Mouse (Mus musculus): ENCODE data around the gene Cds2. TPM values are rescaled to one million over a fixed set of nuclear protein-coding genes. Genes with fewer than 3 reads are reported as not detected.
"Not testable (repeated sequence)": the region's sequence is repeated elsewhere in the genome, so short reads cannot be mapped to it uniquely, and the experiment has no call there.

The Cds2 gene
- total RNA-seq, 2 experiments from 2014 or later, result 15.6 to 26.8 TPM

DNA sequence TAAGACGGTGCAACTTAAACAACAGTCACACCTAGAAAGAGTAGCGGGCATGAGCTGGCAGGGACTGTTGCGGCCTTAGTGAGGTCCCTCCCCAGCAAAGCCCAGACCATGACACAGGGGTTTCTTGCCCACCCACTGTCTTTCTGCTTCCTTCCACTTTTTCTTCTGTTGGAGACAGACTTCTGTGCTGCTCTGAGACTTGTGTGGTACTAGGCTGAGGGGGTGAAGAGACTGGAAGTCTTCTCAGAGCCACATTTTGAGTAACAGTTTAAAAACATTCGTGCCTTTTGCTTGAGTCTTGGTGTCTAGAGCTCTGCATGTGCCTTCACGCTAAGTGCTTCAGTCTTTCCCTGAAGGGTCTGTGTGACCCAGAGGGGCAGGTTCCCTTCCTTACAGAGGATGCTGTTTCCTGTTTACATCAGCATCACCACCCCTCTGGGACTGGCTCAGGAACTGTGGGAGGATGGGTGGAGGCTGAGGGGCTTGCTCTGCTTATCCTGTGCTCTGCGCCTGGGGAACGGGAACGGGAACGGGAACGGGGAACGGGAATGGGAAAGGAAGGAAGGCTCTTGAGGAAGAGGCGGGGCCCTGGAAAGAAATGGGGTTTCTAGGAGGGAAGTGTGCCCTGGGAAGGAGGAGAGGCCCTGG is 21.7 kb downstream of the Cds2 start:
- ATAC-seq (replicated peaks; ENCODE audit: low FRiP score, low TSS enrichment, poor library complexity, severe bottlenecking), result no peak

DNA sequence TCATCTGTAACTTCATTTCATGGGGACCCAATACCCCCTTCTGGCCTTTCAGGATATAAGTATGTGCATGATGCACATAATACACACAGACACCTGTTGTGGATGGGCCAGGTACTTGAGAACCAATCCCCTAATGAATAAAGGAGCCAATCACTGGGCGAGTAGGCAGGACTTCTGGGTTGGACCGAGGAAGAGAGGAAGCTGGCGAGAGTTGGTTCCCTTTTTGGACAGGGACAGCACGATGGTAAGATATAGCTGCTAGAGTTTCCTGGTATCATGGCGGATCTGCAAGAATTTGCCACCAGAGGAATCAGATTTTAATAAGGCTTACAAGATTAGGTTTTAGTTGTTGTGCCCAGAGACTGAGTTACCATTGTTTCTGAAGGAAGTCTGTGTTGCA is 22.8 kb downstream of the Cds2 start:
- not testable (repeated sequence) for ATAC-seq (replicated peaks; ENCODE audit: low FRiP score, low TSS enrichment, poor library complexity, severe bottlenecking)

GRCm38 (mm10) chr2:132286376-132287076 is 23.6 kb downstream of the Cds2 start:
- ATAC-seq (replicated peaks; ENCODE audit: low FRiP score, low TSS enrichment, poor library complexity, severe bottlenecking), result no peak

- ATAC-seq (replicated peaks; ENCODE audit: low FRiP score, low TSS enrichment, poor library complexity, severe bottlenecking), result not testable (repeated sequence)
These were observed 26.3 kb downstream of the Cds2 start for GRCm38 (mm10) chr2:132289213-132289612.

GRCm38 (mm10) chr2:132290808-132291207 is 27.9 kb downstream of the Cds2 start:
- no peak for ATAC-seq (replicated peaks; ENCODE audit: low FRiP score, low TSS enrichment, poor library complexity, severe bottlenecking)

GRCm38 (mm10) chr2:132291265-132291664 is 28.3 kb downstream of the Cds2 start:
- ATAC-seq (replicated peaks; ENCODE audit: low FRiP score, low TSS enrichment, poor library complexity, severe bottlenecking), result no peak

DNA sequence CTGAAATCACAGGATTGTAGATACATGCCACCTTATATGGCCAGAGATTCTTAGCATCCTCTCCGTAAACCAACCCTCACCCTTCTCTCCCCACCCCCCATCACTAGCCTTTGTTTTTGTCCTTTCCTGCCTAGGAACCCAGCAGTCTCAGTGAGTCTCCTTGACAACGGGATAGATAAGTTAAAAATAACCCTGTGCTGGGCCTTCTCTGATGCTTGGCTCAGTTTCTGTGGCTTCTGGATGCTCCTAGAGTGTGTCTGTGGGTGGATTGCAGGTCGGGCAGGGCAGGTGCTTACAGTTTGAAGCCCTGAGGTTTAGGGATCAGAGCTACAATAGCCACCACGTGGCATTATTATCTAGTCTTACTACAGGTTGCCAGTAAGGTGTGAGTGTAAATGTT is 29.1 kb downstream of the Cds2 start:
- ATAC-seq (replicated peaks; ENCODE audit: low FRiP score, low TSS enrichment, poor library complexity, severe bottlenecking), result peak; percentile 27; the same call in 1 of the 2 replicates

DNA sequence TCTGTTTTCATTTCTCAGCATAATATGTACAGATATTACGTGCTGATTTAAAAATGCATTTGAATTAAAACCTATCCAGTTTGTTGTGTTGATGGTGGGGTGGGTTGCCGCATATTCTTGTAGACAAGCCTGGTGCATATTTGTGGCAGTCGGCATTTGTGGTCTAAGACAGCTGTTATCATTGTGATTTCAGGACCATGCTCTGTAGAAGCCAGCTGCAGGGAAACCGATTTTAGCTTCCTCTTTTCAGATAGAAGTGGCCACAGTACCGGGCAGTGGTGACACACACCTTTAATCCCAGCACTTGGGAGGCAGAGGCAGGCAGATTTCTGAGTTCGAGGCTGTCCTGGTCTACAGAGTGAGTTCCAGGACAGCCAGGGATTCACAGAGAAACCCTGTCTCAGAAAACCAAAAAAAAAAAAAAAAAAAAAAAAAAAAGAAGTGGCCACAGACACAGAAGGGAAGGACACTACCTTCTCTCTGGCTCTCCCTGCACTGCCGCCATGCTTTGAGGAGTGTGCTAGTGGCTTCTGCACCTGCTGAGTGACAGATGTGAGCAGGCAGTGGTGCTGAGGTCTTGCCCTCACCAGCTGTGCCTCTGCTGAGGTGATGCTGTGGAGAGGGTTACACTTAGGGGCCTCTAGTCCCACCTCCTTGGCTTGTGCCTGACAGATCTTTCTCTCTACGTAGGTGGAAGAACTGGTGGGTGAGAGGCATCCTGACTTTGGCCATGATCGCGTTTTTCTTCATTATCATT is 30.9 kb downstream of the Cds2 start:
- ATAC-seq (replicated peaks; ENCODE audit: low FRiP score, low TSS enrichment, poor library complexity, severe bottlenecking), result no peak

GRCm38 (mm10) chr2:132298250-132298649 is 35.3 kb downstream of the Cds2 start:
- no peak for ATAC-seq (replicated peaks; ENCODE audit: low FRiP score, low TSS enrichment, poor library complexity, severe bottlenecking)

DNA sequence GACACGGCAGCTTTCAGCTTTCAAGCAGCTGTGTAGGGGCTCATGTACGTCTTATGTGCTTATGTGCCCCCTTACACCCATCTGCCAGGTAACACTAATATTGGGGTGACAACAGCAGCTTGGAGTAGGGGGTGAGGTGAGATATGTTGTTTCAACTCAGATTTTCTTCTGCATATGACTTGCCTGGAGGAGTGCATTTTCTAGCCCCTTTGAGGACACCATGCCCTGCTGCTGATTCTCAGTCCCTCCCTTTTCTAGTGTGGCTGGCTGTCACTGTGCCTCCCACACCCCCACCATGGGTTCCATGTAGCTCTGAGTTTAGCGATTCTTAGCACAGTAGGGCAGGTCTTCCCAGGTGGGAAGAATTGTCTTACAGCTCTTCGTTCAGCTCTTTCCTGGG is 38.5 kb downstream of the Cds2 start:
- ATAC-seq (replicated peaks; ENCODE audit: low FRiP score, low TSS enrichment, poor library complexity, severe bottlenecking), result no peak

DNA sequence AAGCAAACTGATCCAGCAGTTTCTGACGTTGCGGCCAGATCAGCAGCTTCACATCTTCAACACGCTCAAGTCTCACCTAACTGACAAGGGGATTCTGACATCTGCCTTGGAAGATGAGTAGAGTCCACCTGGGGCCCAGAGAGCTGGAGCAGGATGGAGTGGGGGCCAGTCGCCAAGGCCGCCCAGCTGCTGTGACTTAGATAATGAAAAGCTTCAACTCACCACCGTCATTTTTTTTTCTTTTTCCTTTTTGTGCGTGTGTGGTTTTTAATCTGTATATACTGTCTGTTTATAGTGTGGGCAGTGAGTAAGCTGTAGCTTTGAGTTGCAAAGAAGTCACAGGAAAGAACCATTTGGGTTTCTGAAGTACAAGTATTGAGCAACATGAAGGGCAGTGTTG is 42.2 kb downstream of the Cds2 start:
- peak; percentile 87 for ATAC-seq (replicated peaks; ENCODE audit: low FRiP score, low TSS enrichment, poor library complexity, severe bottlenecking)

GRCm38 (mm10) chr2:132305988-132306387 is 43.0 kb downstream of the Cds2 start:
- peak; percentile 56 for ATAC-seq (replicated peaks; ENCODE audit: low FRiP score, low TSS enrichment, poor library complexity, severe bottlenecking)

- no peak for ATAC-seq (replicated peaks; ENCODE audit: low FRiP score, low TSS enrichment, poor library complexity, severe bottlenecking)
These were observed 44.4 kb downstream of the Cds2 start for GRCm38 (mm10) chr2:132307213-132307843.

GRCm38 (mm10) chr2:132308829-132309228 is 45.9 kb downstream of the Cds2 start:
- ATAC-seq (replicated peaks; ENCODE audit: low FRiP score, low TSS enrichment, poor library complexity, severe bottlenecking), result no peak

- ATAC-seq (replicated peaks; ENCODE audit: low FRiP score, low TSS enrichment, poor library complexity, severe bottlenecking), result no peak
These were observed 46.5 kb downstream of the Cds2 start for GRCm38 (mm10) chr2:132309398-132309930.

- ATAC-seq (replicated peaks; ENCODE audit: low FRiP score, low TSS enrichment, poor library complexity, severe bottlenecking), result no peak
These were observed 49.7 kb downstream of the Cds2 start for GRCm38 (mm10) chr2:132312616-132313015.

DNA sequence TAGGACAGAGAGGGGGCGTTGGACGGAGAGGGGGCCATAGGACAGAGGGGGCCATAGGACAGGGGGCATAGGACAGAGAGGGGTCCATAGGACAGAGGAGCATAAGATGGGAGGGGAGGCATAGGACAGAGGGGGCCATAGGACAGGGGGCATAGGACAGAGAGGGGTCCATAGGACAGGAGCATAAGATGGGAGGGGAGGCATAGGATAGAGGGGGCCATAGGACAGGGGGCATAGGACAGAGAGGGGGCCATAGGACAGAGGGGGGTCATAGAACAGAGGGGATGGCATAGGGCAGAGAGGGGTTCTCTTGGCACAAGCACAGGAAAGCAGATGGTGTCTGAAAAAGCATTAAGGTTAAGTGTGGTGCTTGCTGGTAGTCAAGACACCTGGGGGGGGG is 50.6 kb downstream of the Cds2 start:
- no peak for ATAC-seq (replicated peaks; ENCODE audit: low FRiP score, low TSS enrichment, poor library complexity, severe bottlenecking)

GRCm38 (mm10) chr2:132314057-132314456 is 51.1 kb downstream of the Cds2 start:
- ATAC-seq (replicated peaks; ENCODE audit: low FRiP score, low TSS enrichment, poor library complexity, severe bottlenecking), result not testable (repeated sequence)

GRCm38 (mm10) chr2:132316041-132316808 is 53.3 kb downstream of the Cds2 start:
- ATAC-seq (replicated peaks; ENCODE audit: low FRiP score, low TSS enrichment, poor library complexity, severe bottlenecking), result peak; percentile 95
